Mouse (Mus musculus): ENCODE measurements at regions not wholly inside any gene's neighbourhood (a gene's known extent, or its start where the extent isn't known, plus 50 kb on each side); places are given as distances from the start of the nearest gene placed in this dataset.
A peak's percentile ranks its signal among the peaks of the same experiment; 100 is the strongest.

- H3K27me3 ChIP-seq (replicated peaks): no peaks in the 10 kb centered on the region
- ATAC-seq (ENCODE audit: extremely low read depth, insufficient number of reproducible peaks, low FRiP score, low TSS enrichment): no peak
- H3K4me2 ChIP-seq: no peak overlapping the region
- H3K4me3 ChIP-seq: no peak overlapping the region
- H3K9ac ChIP-seq: no peak overlapping the region
- WGBS: 50% methylated on average over 3 of the region's 3 CpGs
- H3K27ac ChIP-seq (replicated peaks): no peak overlapping the region
- H3K9me3 ChIP-seq: peaks cover 10% of the 10 kb centered on the region; the same call in 1 of the 2 replicates
- no peaks in the 10 kb centered on the region for H3K36me3 ChIP-seq
- H3K4me1 ChIP-seq: peaks cover 22% of the 10 kb centered on the region
Observed at GRCm38 (mm10) chr13:59886572-59886971, 63.6 kb upstream of the Tut7 start.

GRCm38 (mm10) chr13:59881989-59882784 lies 59.2 kb upstream of the Tut7 start:
- Histone ChIP-seq H3K9me3 (peaks cover 10% of the 10 kb centered on the region; the same call in 1 of the 2 replicates), H3K27me3 (replicated peaks) (no peaks in the 10 kb centered on the region), H3K27ac (replicated peaks) (no peak overlapping the region), H3K4me1 (no peaks in the 10 kb centered on the region), H3K4me2 (peak overlapping the region; percentile 42), H3K4me3 (no peak overlapping the region), H3K36me3 (no peaks in the 10 kb centered on the region), H3K9ac (peak overlapping the region; percentile 56)
- no peak for ATAC-seq (ENCODE audit: extremely low read depth, insufficient number of reproducible peaks, low FRiP score, low TSS enrichment)
- WGBS: 44% methylated on average over 13 of the region's 19 CpGs

GRCm38 (mm10) chr13:59880055-59880454 lies 57.1 kb upstream of the Tut7 start:
- Histone ChIP-seq H3K27ac (replicated peaks) (no peak overlapping the region), H3K9me3 (no peaks in the 10 kb centered on the region), H3K4me1 (no peaks in the 10 kb centered on the region), H3K27me3 (replicated peaks) (no peaks in the 10 kb centered on the region), H3K4me2 (no peak overlapping the region), H3K4me3 (no peak overlapping the region), H3K36me3 (no peaks in the 10 kb centered on the region), H3K9ac (no peak overlapping the region)
- ATAC-seq (ENCODE audit: extremely low read depth, insufficient number of reproducible peaks, low FRiP score, low TSS enrichment): no peak
- 86% methylated on average over 3 of the region's 3 CpGs for WGBS

- no peak for ATAC-seq (ENCODE audit: extremely low read depth, insufficient number of reproducible peaks, low FRiP score, low TSS enrichment)
- no peak overlapping the region for H3K9ac ChIP-seq
- WGBS: 31% methylated on average over 2 of the region's 2 CpGs
Observed at GRCm38 (mm10) chr13:59875637-59876036, 52.7 kb upstream of the Tut7 start.

GRCm38 (mm10) chr13:59874137-59874931 lies 51.4 kb upstream of the Tut7 start:
- 65% methylated on average over 7 of the region's 7 CpGs for WGBS

More at GRCm38 (mm10) chr13:59875637-59876036, 52.7 kb upstream of the Tut7 start:
- Histone ChIP-seq H3K36me3 (no peaks in the 10 kb centered on the region), H3K9me3 (no peaks in the 10 kb centered on the region), H3K4me1 (no peaks in the 10 kb centered on the region), H3K27ac (replicated peaks) (no peak overlapping the region), H3K4me3 (no peak overlapping the region), H3K4me2 (no peak overlapping the region), H3K27me3 (replicated peaks) (no peaks in the 10 kb centered on the region)

More at GRCm38 (mm10) chr13:59874137-59874931, 51.4 kb upstream of the Tut7 start:
- no peak for ATAC-seq (ENCODE audit: extremely low read depth, insufficient number of reproducible peaks, low FRiP score, low TSS enrichment)
- H3K9me3 ChIP-seq: no peaks in the 10 kb centered on the region
- no peak overlapping the region for H3K9ac ChIP-seq
- no peaks in the 10 kb centered on the region for H3K27me3 ChIP-seq (replicated peaks)
- H3K4me3 ChIP-seq: no peak overlapping the region
- H3K27ac ChIP-seq (replicated peaks): no peak overlapping the region
- no peaks in the 10 kb centered on the region for H3K4me1 ChIP-seq
- H3K4me2 ChIP-seq: no peak overlapping the region
- no peaks in the 10 kb centered on the region for H3K36me3 ChIP-seq
